Mouse (Mus musculus) MEL (cell line): ENCODE results near the gene St13. TPM values are rescaled to one million over a fixed set of nuclear protein-coding genes. Genes with fewer than 3 reads are reported as not detected.
A peak's percentile ranks its signal among the peaks of the same experiment; 100 is the strongest.

Source experiments
- DNase-seq: peaks from one replicate; pipeline ENCODE4 v3.0.0; 2011; ENCODE audit warnings: low read depth, low spot score
- H3K27ac ChIP-seq: 2 replicates; pipeline ENCODE4 v1.5.1; 2012; ENCODE audit warnings: low read depth, mild to moderate bottlenecking, control low read depth, low read length, moderate library complexity; ENCODE audit not compliant: control insufficient read depth
- H3K27me3 ChIP-seq, 2 experiments: fragments of 150-350 bp in 1 of 2; sonication (generic) in 1 of 2; 2 replicates each; pipeline ENCODE4 v1.6.1; 2012; ENCODE audit warnings: low read length in 2 of 2, mild to moderate bottlenecking in 2 of 2, improper control_type of control experiment in 1 of 2, moderate library complexity in 1 of 2; ENCODE audit not compliant: insufficient read depth in 2 of 2, control insufficient read depth in 1 of 2
- H3K36me3 ChIP-seq, 2 experiments: 2 replicates each; pipeline ENCODE4 v1.6.1; 2012 to 2014; ENCODE audit warnings: low read length in 2 of 2, improper control_type of control experiment in 1 of 2, inconsistent platforms in 1 of 2, mild to moderate bottlenecking in 1 of 2; ENCODE audit not compliant: insufficient read depth in 2 of 2, control insufficient read depth in 1 of 2
- H3K4me1 ChIP-seq, 2 experiments: fragments of 150-350 bp in 1 of 2; sonication (generic) in 1 of 2; 2 replicates each; pipeline ENCODE4 v1.6.1; 2012; ENCODE audit warnings: low read length in 2 of 2, improper control_type of control experiment in 1 of 2, mild to moderate bottlenecking in 1 of 2; ENCODE audit not compliant: insufficient read depth in 2 of 2, control insufficient read depth in 1 of 2
- H3K4me3 ChIP-seq, 2 experiments: fragments of 150-350 bp in 1 of 2; sonication (generic) in 1 of 2; 2 replicates each; pipeline ENCODE4 v1.5.1; 2012; ENCODE audit warnings: low read depth in 2 of 2, low read length in 2 of 2, mild to moderate bottlenecking in 2 of 2, moderate library complexity in 2 of 2, control low read depth in 1 of 2, improper control_type of control experiment in 1 of 2; ENCODE audit not compliant: control insufficient read depth in 1 of 2, insufficient read depth in 1 of 2
- H3K79me2 ChIP-seq: 2 replicates; pipeline ENCODE4 v1.6.1; 2012; ENCODE audit warnings: mild to moderate bottlenecking, low read length, moderate library complexity; ENCODE audit not compliant: control insufficient read depth, poor library complexity, insufficient read depth
- H3K9ac ChIP-seq: 2 replicates; pipeline ENCODE4 v1.6.1; 2012; ENCODE audit warnings: low read depth, mild to moderate bottlenecking, control low read depth, low read length, moderate library complexity; ENCODE audit not compliant: control insufficient read depth, poor library complexity, severe bottlenecking
- H3K9me3 ChIP-seq: fragments of 150-350 bp; sonication (generic); replicated peaks from 2 replicates; pipeline ENCODE4 v1.6.1; 2012; ENCODE audit warnings: mild to moderate bottlenecking, low read length, improper control_type of control experiment, moderate library complexity; ENCODE audit not compliant: insufficient read depth
- BHLHE40 ChIP-seq: IDR thresholded peaks from 2 replicates; pipeline ENCODE4 v1.6.1; 2012; ENCODE audit warnings: low read depth, mild to moderate bottlenecking, inconsistent platforms, low read length, improper control_type of control experiment, borderline replicate concordance
- CTCF ChIP-seq, 3 experiments: IDR thresholded peaks in 2 of 3; conservative IDR thresholded peaks in 1 of 3; 2 replicates each; pipeline ENCODE4 v1.5.1; 2011 to 2012; ENCODE audit warnings: low read length in 3 of 3, low read depth in 2 of 3, mild to moderate bottlenecking in 2 of 3, improper control_type of control experiment in 1 of 3, inconsistent platforms in 1 of 3, mixed read lengths in 1 of 3, moderate library complexity in 1 of 3; ENCODE audit not compliant: control insufficient read depth in 1 of 3, insufficient read depth in 1 of 3, poor library complexity in 1 of 3, severe bottlenecking in 1 of 3
- ETS1 ChIP-seq: IDR thresholded peaks from 2 replicates; pipeline ENCODE4 v1.6.1; 2012; ENCODE audit warnings: low read depth, mild to moderate bottlenecking, inconsistent platforms, low read length, improper control_type of control experiment, moderate library complexity
- KAT2A ChIP-seq: conservative IDR thresholded peaks from 2 replicates; pipeline ENCODE4 v1.6.1; 2012; ENCODE audit warnings: low read depth, low read length, improper control_type of control experiment, inconsistent platforms
- MAFK ChIP-seq: IDR thresholded peaks from 2 replicates; pipeline ENCODE4 v1.6.1; 2011; ENCODE audit warnings: low read depth, mild to moderate bottlenecking, low read length, improper control_type of control experiment, borderline replicate concordance
- MAX ChIP-seq: IDR thresholded peaks from 2 replicates; pipeline ENCODE4 v1.6.1; 2011; ENCODE audit warnings: low read length, improper control_type of control experiment
- MEF2A ChIP-seq: IDR thresholded peaks from 2 replicates; pipeline ENCODE4 v1.6.1; 2014; ENCODE audit warnings: low read depth, mild to moderate bottlenecking, inconsistent platforms, low read length, improper control_type of control experiment; ENCODE audit not compliant: poor library complexity, insufficient replicate concordance, severe bottlenecking; ENCODE audit errors: extremely low read depth
- MXI1 ChIP-seq: IDR thresholded peaks from 2 replicates; pipeline ENCODE4 v1.6.1; 2011; ENCODE audit warnings: mild to moderate bottlenecking, low read depth, low read length, improper control_type of control experiment
- NRF1 ChIP-seq: IDR thresholded peaks from 2 replicates; pipeline ENCODE4 v1.6.1; 2014; ENCODE audit warnings: low read depth, mild to moderate bottlenecking, inconsistent platforms, low read length, improper control_type of control experiment, moderate library complexity; ENCODE audit not compliant: poor library complexity, insufficient read depth, severe bottlenecking
- POLR2A ChIP-seq, 2 experiments: IDR thresholded peaks; 2 replicates each; pipeline ENCODE4 v1.6.1; 2011 to 2012; ENCODE audit warnings: low read length in 2 of 2, mild to moderate bottlenecking in 2 of 2, control low read depth in 1 of 2, improper control_type of control experiment in 1 of 2, low read depth in 1 of 2, moderate library complexity in 1 of 2; ENCODE audit not compliant: control insufficient read depth in 1 of 2, insufficient read depth in 1 of 2, poor library complexity in 1 of 2
- POLR2AphosphoS5 ChIP-seq: IDR thresholded peaks from 2 replicates; pipeline ENCODE4 v1.6.1; 2012; ENCODE audit warnings: low read depth, borderline replicate concordance, mild to moderate bottlenecking, inconsistent platforms, low read length, moderate library complexity, mixed read lengths
- SIN3A ChIP-seq: IDR thresholded peaks from 2 replicates; pipeline ENCODE4 v1.6.1; 2012; ENCODE audit warnings: low read length, improper control_type of control experiment, inconsistent platforms
- TAL1 ChIP-seq: IDR thresholded peaks from 2 replicates; pipeline ENCODE4 v1.6.1; 2012; ENCODE audit warnings: mild to moderate bottlenecking, inconsistent platforms, low read length, moderate library complexity, mixed read lengths
- USF1 ChIP-seq: IDR thresholded peaks from 2 replicates; pipeline ENCODE4 v1.6.1; 2014; ENCODE audit warnings: low read depth, mild to moderate bottlenecking, inconsistent platforms, low read length, improper control_type of control experiment, moderate library complexity
- ZC3H11A ChIP-seq: IDR thresholded peaks from 2 replicates; pipeline ENCODE4 v1.6.1; 2012; ENCODE audit warnings: low read depth, mild to moderate bottlenecking, inconsistent platforms, low read length, improper control_type of control experiment
- ZNF384 ChIP-seq: IDR thresholded peaks from 2 replicates; pipeline ENCODE4 v1.6.1; 2012; ENCODE audit warnings: low read depth, mild to moderate bottlenecking, inconsistent platforms, low read length, improper control_type of control experiment
- polyA plus RNA-seq, 2 experiments: library from polyadenylated mRNA; stranded (reverse) in 1 of 2; unstranded in 1 of 2; fragments of >175 nt in 1 of 2; fragments of >200 nt in 1 of 2; gene quantifications; 2 replicates each; pipeline versions ENCODE4 v1.2.1 to v1.2.4; 2012; ENCODE audit warnings: low replicate concordance in 2 of 2, low read depth in 1 of 2; ENCODE audit not compliant: insufficient read length in 2 of 2, insufficient read depth in 1 of 2, missing spikeins in 1 of 2
- total RNA-seq: library from RNA; depleted of rRNA; stranded (reverse); fragments of 300-350 nt; gene quantifications from 2 replicates; pipeline ENCODE4 v1.2.3, GENCODE M21; 2012

Gene St13
- total and polyA plus RNA-seq, 3 experiments, result 191 to 423 TPM; not detected in 1

DNA sequence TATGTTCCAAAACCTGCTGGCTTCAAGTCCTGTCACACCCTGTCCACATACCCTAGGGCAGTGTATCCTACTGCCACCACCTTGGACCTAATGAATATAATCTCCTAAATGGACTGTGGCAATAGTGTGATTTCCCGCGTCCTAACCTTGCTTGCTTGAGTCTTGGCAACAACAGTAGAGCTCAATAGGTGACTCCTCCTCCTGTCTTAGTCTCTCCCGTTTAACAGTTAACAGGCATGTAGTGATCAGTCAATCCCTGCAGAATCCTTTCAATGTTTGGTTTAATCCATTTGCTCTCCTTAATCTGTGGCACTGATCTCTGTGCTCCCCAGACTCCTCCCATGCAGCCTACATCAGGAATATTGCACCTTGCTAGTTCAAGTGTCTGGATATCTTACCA, 5.1 kb upstream of the St13 start:
- DNase-seq, result no peak
- no peak overlapping the region for H3K4me3 ChIP-seq
- no peak overlapping the region for H3K27ac ChIP-seq
- H3K27me3 ChIP-seq, result no peaks in the 10 kb centered on the region
- H3K79me2 ChIP-seq, result peaks cover 24% of the 10 kb centered on the region
- TF ChIP-seq ZC3H11A, result no peak
- TF ChIP-seq KAT2A, result no peak
- TF ChIP-seq NRF1, result no peak
- no peak for TF ChIP-seq TAL1
- TF ChIP-seq BHLHE40, result no peak
- no peak for TF ChIP-seq CTCF (IDR thresholded peaks at IDR 0.05 in 2 of 3, conservative IDR thresholded peaks at IDR 0.05 in 1 of 3; ENCODE audit: control insufficient read depth in 1 of 3, insufficient read depth in 1 of 3, low read depth in 2 of 3, low read length in 3 of 3, poor library complexity in 1 of 3, severe bottlenecking in 1 of 3)
- no peak for TF ChIP-seq USF1
- no peak for TF ChIP-seq POLR2AphosphoS5
- no peak for TF ChIP-seq MEF2A
- no peak for TF ChIP-seq MAX
- H3K9ac ChIP-seq, result no peak overlapping the region
- H3K9me3 ChIP-seq, result no peaks in the 10 kb centered on the region
- H3K36me3 ChIP-seq, result peaks cover 0 to 7% of the 10 kb centered on the region in 2 experiments; a peak in 3 of 4 replicates
- H3K4me1 ChIP-seq, result peaks cover 0 to 3% of the 10 kb centered on the region in 2 experiments; a peak in 1 of 4 replicates

- peaks cover 0 to 45% of the 10 kb centered on the region in 2 experiments; a peak in 3 of 4 replicates for H3K36me3 ChIP-seq
- peak overlapping the region; percentile 57 to 83 for H3K4me3 ChIP-seq
- no peaks in the 10 kb centered on the region for H3K27me3 ChIP-seq
- peaks cover 2 to 9% of the 10 kb centered on the region in 2 experiments; a peak in 2 of 4 replicates for H3K4me1 ChIP-seq
- peak overlapping the region; percentile 91 for H3K9ac ChIP-seq
- DNase-seq, result no peak
- no peaks in the 10 kb centered on the region for H3K9me3 ChIP-seq
- peaks cover 63% of the 10 kb centered on the region for H3K79me2 ChIP-seq
- H3K27ac ChIP-seq, result peak overlapping the region; percentile 75
- TF ChIP-seq MAFK, result no peak
- TF ChIP-seq BHLHE40, result no peak; the same call in 1 of the 2 replicates
- TF ChIP-seq USF1, result no peak
- TF ChIP-seq ETS1, result no peak; the same call in 1 of the 2 replicates
- peak in 1 of 2 experiments; percentile 49; a peak in 1 of 4 replicates for TF ChIP-seq POLR2A (IDR thresholded peaks at IDR 0.05; ENCODE audit: control insufficient read depth in 1 of 2, insufficient read depth in 1 of 2, low read depth in 1 of 2, low read length in 2 of 2, poor library complexity in 1 of 2)
Observed at GRCm38 (mm10) chr15:81399297-81399637, 610 bp downstream of the St13 start.

DNA sequence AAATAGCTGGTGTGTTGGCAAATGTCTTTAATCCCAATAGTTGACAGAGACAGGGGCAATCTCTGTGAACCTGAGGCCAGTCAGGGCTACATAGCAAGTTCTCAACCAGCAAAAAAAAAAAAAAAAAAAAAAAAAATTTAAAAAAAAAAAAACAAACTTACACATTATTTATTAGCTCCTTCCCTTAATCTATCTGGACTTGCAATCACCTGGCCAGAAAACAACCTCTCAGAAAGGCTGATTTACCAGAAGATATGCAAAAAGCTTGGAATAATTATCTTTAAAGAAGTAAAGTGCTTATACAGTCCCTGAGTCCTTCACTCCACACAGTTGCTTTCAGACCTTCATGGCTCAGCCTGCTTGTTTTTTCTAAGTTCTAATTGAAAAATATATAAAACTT, 1.7 kb downstream of the St13 start:
- H3K27ac ChIP-seq, result peak overlapping the region; percentile 75
- H3K4me3 ChIP-seq, result peak overlapping the region; percentile 57 to 83
- H3K27me3 ChIP-seq, result no peaks in the 10 kb centered on the region
- TF ChIP-seq MXI1 (no peak), MAFK (no peak), ZNF384 (peak; percentile 50), SIN3A (peak; percentile 18; the same call in 1 of the 2 replicates)
- H3K9me3 ChIP-seq, result no peaks in the 10 kb centered on the region
- H3K4me1 ChIP-seq, result peaks cover 2 to 12% of the 10 kb centered on the region in 2 experiments; a peak in 3 of 4 replicates
- peak; percentile 32 for DNase-seq
- peaks cover 0 to 55% of the 10 kb centered on the region in 2 experiments; a peak in 3 of 4 replicates for H3K36me3 ChIP-seq
- H3K9ac ChIP-seq, result peak overlapping the region; percentile 91
- peaks cover 71% of the 10 kb centered on the region for H3K79me2 ChIP-seq
